8 mouse cellular contexts compared by ENCODE assay signal in genomic region chr6:90368976-90369724, GRCm38 (mm10). TPM values are rescaled to one million over a fixed set of nuclear protein-coding genes. Genes with fewer than 3 reads are reported as not detected.
A peak's percentile ranks its signal among the peaks of the same experiment; 100 is the strongest.
DNase-seq lines count a peak whose midpoint lies in the region; ATAC-seq and TF ChIP-seq lines count a peak whose summit lies in the region.

Gene Zxdc, plus strand, starts transcription at chr6:90369492.

- H3K4me3 ChIP-seq in bone marrow, adult 2 months (replicated peaks; ENCODE audit: control insufficient read depth, low read depth, low read length), result peak within 1 kb of the TSS; percentile 71
- H3K4me3 ChIP-seq in embryonic facial prominence, embryonic 15.5 days (replicated peaks), result peak within 1 kb of the TSS; percentile 76
- H3K4me3 ChIP-seq in limb, embryonic 14.5 days (replicated peaks; ENCODE audit: low read length), result peak within 1 kb of the TSS; percentile 92
- peak within 1 kb of the TSS; percentile 91 for H3K4me3 ChIP-seq in midbrain, postnatal 0 days (ENCODE audit: low read depth, low read length)

- ATAC-seq in embryonic facial prominence, embryonic 15.5 days (ENCODE audit: insufficient number of reproducible peaks, low FRiP score, low TSS enrichment, low read depth), result peak; percentile 96
- peak; percentile 97 for ATAC-seq in limb, embryonic 14.5 days (ENCODE audit: low FRiP score, low read depth)
- ATAC-seq in midbrain, postnatal 0 days (ENCODE audit: low FRiP score), result peak; percentile 97

- peaks cover 12% of the 10 kb centered on the region for H3K36me3 ChIP-seq in embryonic facial prominence, embryonic 15.5 days
- H3K36me3 ChIP-seq in limb, embryonic 14.5 days (ENCODE audit: control insufficient read depth, insufficient read depth, low read length), result peaks cover 17% of the 10 kb centered on the region
- H3K36me3 ChIP-seq in midbrain, postnatal 0 days (ENCODE audit: insufficient read depth, low read length), result peaks cover 10% of the 10 kb centered on the region

- no peaks in the 10 kb centered on the region for H3K27me3 ChIP-seq in embryonic facial prominence, embryonic 15.5 days
- H3K27me3 ChIP-seq in limb, embryonic 14.5 days (ENCODE audit: control insufficient read depth, insufficient read depth, low read length), result no peaks in the 10 kb centered on the region
- H3K27me3 ChIP-seq in midbrain, postnatal 0 days (ENCODE audit: insufficient read depth, low read length), result no peaks in the 10 kb centered on the region

- peak; percentile 95 for DNase-seq in 416B (ENCODE audit: low read depth)
- DNase-seq in heart, adult 8-10 months (ENCODE audit: low spot score), result peak; percentile 100
- peak; percentile 100 for DNase-seq in kidney, adult 9 months
- peak; percentile 97 for DNase-seq in limb, embryonic 14.5 days (ENCODE audit: low spot score)
- peak; percentile 99 for DNase-seq in midbrain, postnatal 0 days (ENCODE audit: low spot score)
- peak; percentile 93 for DNase-seq in spleen, postnatal 14 days (ENCODE audit: low spot score in 2 of 2)

- peak within 1 kb of the TSS; percentile 82 for H3K9ac ChIP-seq in embryonic facial prominence, embryonic 15.5 days
- peak within 1 kb of the TSS; percentile 78 for H3K9ac ChIP-seq in limb, embryonic 14.5 days (ENCODE audit: low read depth, low read length, severe bottlenecking)
- H3K9ac ChIP-seq in midbrain, postnatal 0 days (replicated peaks; ENCODE audit: low read length, poor library complexity, severe bottlenecking), result peak within 1 kb of the TSS; percentile 88

- H3K27ac ChIP-seq in bone marrow, adult 2 months (ENCODE audit: control insufficient read depth, insufficient read depth, low read depth, low read length, poor library complexity), result peak within 1 kb of the TSS; percentile 86
- peak within 1 kb of the TSS; percentile 83 for H3K27ac ChIP-seq in embryonic facial prominence, embryonic 15.5 days (replicated peaks)
- H3K27ac ChIP-seq in limb, embryonic 14.5 days (replicated peaks; ENCODE audit: low read depth, low read length), result peak within 1 kb of the TSS; percentile 65
- H3K27ac ChIP-seq in midbrain, postnatal 0 days (ENCODE audit: low read depth, low read length), result peak within 1 kb of the TSS; percentile 89

- H3K4me1 ChIP-seq in bone marrow, adult 2 months (ENCODE audit: control insufficient read depth, insufficient read depth, low read length), result peaks cover 3% of the 10 kb centered on the region
- H3K4me1 ChIP-seq in embryonic facial prominence, embryonic 15.5 days, result peaks cover 25% of the 10 kb centered on the region
- H3K4me1 ChIP-seq in limb, embryonic 14.5 days (ENCODE audit: control insufficient read depth, insufficient read depth, low read length), result peaks cover 16% of the 10 kb centered on the region
- peaks cover 5% of the 10 kb centered on the region for H3K4me1 ChIP-seq in midbrain, postnatal 0 days (ENCODE audit: insufficient read depth, low read length)

- H3K9me3 ChIP-seq in embryonic facial prominence, embryonic 15.5 days (replicated peaks), result no peaks in the 10 kb centered on the region
- no peaks in the 10 kb centered on the region for H3K9me3 ChIP-seq in limb, embryonic 14.5 days (ENCODE audit: control insufficient read depth, low read length)
- no peaks in the 10 kb centered on the region for H3K9me3 ChIP-seq in midbrain, postnatal 0 days (ENCODE audit: low read length)

- TF ChIP-seq POLR2A in bone marrow, adult 2 months (IDR thresholded peaks at IDR 0.05; ENCODE audit: borderline replicate concordance, control insufficient read depth, low read depth, low read length), result peak; percentile 42; the same call in 1 of the 2 replicates
- 0 out of 2 replicates have a peak, but pooled peaks have one; percentile 53 for TF ChIP-seq POLR2A in limb, embryonic 14.5 days (IDR thresholded peaks at IDR 0.05; ENCODE audit: borderline replicate concordance, extremely low read depth, insufficient read depth, insufficient read length)

- no peak for TF ChIP-seq CTCF in bone marrow, adult 2 months (IDR thresholded peaks at IDR 0.05; ENCODE audit: control insufficient read depth, insufficient read depth, low read length)
- peak; percentile 15; the same call in 1 of the 2 replicates for TF ChIP-seq CTCF in midbrain, postnatal 0 days (IDR thresholded peaks at IDR 0.05)

- WGBS in bone marrow, adult 2 months, result 8% methylated on average over 41 of the region's 41 CpGs
- 5% methylated on average over 41 of the region's 41 CpGs for WGBS in embryonic facial prominence, embryonic 15.5 days
- 10% methylated on average over 29 of the region's 41 CpGs for WGBS in limb, embryonic 14.5 days
- WGBS in midbrain, postnatal 0 days, result 6% methylated on average over 41 of the region's 41 CpGs

- H3K4me2 ChIP-seq in embryonic facial prominence, embryonic 15.5 days (replicated peaks), result peak within 1 kb of the TSS; percentile 97
- H3K4me2 ChIP-seq in limb, embryonic 14.5 days (replicated peaks; ENCODE audit: low read depth, low read length, severe bottlenecking), result peak within 1 kb of the TSS; percentile 98
- H3K4me2 ChIP-seq in midbrain, postnatal 0 days (ENCODE audit: low read depth, low read length, poor library complexity, severe bottlenecking), result peak within 1 kb of the TSS; percentile 77

RNA-seq across cellular contexts. Expression of gene Zxdc, which starts in this region (rescaled TPM):
- 3.9 and 5.1 TPM in 2 replicates for polyA plus RNA-seq in bone marrow, adult 2 months (2011; ENCODE audit: insufficient read depth, insufficient read length, low replicate concordance, missing spikeins)
- polyA plus RNA-seq in embryonic facial prominence, embryonic 15.5 days (2015; fragmentation: Nextera tagmentation; extraction: Ambion mirVana), result 9.5 and 9.9 TPM in 2 replicates
- 10 to 100 TPM; 13.0 to 15.0 (median 14.3) TPM for total RNA-seq in heart, adult 8-10 months (2022)
- 15.1 and 18.0 TPM in 2 replicates for polyA plus RNA-seq in limb, embryonic 14.5 days (2012; rRNA removed)
- 12.4 and 13.5 TPM in 2 replicates for polyA plus RNA-seq in limb, embryonic 14.5 days (2014; fragmentation: Nextera tagmentation; extraction: Ambion mirVana)
- total RNA-seq in midbrain, postnatal 0 days (2014; rRNA removed), result 38.7 and 46.3 TPM in 2 replicates
- 6.5 and 6.9 TPM in 2 replicates for polyA plus RNA-seq in midbrain, postnatal 0 days (2015; fragmentation: Nextera tagmentation; extraction: Ambion mirVana)

Comparison
In these comparisons a context has a peak if more than half of its experiments do, and no peak if none do; other contexts are left out.
1. Peak in every context shown above with its lines: DNase-seq, ATAC-seq, H3K4me3 ChIP-seq and H3K27ac ChIP-seq.